Mouse (Mus musculus): ENCODE results near the gene Dnaic1. TPM values are rescaled to one million over a fixed set of nuclear protein-coding genes. Genes with fewer than 3 reads are reported as not detected.
"Not testable (repeated sequence)": the region's sequence is repeated elsewhere in the genome, so short reads cannot be mapped to it uniquely, and the experiment has no call there.

The Dnaic1 gene
- polyA plus RNA-seq, 1 experiment from 2014 or later = 3.7 TPM

DNA sequence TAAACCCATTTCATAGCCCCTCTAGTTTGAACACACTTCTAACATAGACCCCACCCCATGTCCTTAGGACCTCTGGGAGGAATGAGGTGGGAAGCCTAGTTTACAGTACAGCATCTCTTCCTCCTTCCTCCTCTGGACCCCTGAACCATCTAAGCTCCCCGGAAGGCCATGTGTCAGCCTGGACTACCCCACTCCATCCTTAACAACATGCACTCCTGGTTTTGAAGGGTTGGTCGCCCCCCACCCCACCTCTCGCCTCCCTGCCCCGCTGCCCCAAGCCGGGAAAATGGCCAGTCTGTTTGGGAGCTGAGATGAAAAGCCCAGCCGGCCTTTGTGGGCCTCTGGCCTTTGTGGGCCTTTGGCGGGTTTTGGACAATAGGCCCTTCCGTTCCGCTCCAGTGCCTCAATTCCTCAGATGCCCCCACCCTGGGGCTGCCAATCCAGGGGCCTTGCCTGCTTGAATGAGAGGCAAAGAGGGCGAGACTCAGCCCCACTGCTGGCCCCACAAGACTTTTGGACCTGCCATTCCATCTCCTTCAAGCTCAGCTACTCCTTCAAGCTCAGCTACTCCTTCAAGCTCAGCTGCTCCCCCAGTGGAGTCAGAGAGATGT, 116.4 kb downstream of the Dnaic1 start:
- not testable (repeated sequence) for H3K4me1 ChIP-seq

More for the DNA sequence above, 116.4 kb downstream of the Dnaic1 start:
- not testable (repeated sequence) for H3K9me3 ChIP-seq; H3K9ac ChIP-seq; H3K4me3 ChIP-seq (replicated peaks); ATAC-seq (ENCODE audit: insufficient read depth, low FRiP score, low read depth); H3K4me2 ChIP-seq; H3K36me3 ChIP-seq; H3K27ac ChIP-seq; H3K27me3 ChIP-seq (replicated peaks)
- WGBS = 65% methylated on average over 10 of the region's 10 CpGs

Other genes with a start within 250 kb of the Dnaic1 start
- gene Ubap1, start 220.8 kb upstream of the Dnaic1 start, polyA plus RNA-seq (2015; fragmentation: Nextera tagmentation; extraction: Ambion mirVana) = 48.9 and 49.5 TPM in 2 replicates
- gene Kif24, start 104.9 kb upstream of the Dnaic1 start, polyA plus RNA-seq (2015; fragmentation: Nextera tagmentation; extraction: Ambion mirVana) = 5.5 and 6.1 TPM in 2 replicates
- 48.0 and 55.7 TPM in 2 replicates for gene Nudt2, start 104.6 kb upstream of the Dnaic1 start, polyA plus RNA-seq (2015; fragmentation: Nextera tagmentation; extraction: Ambion mirVana)
- gene AI464131, start 66.7 kb upstream of the Dnaic1 start, polyA plus RNA-seq (2015; fragmentation: Nextera tagmentation; extraction: Ambion mirVana) = 5.7 and 6.4 TPM in 2 replicates
- gene 1110017D15Rik, start 52.4 kb upstream of the Dnaic1 start, polyA plus RNA-seq (2015; fragmentation: Nextera tagmentation; extraction: Ambion mirVana) = 0.30 and 0.55 TPM in 2 replicates
- 2.9 and 3.5 TPM in 2 replicates for gene Fam219a, start 237 bp upstream of the Dnaic1 start, polyA plus RNA-seq (2015; fragmentation: Nextera tagmentation; extraction: Ambion mirVana)
- gene Enho, start 70.5 kb downstream of the Dnaic1 start, polyA plus RNA-seq (2015; fragmentation: Nextera tagmentation; extraction: Ambion mirVana) = 18.3 and 24.0 TPM in 2 replicates
- 8.3 and 11.8 TPM in 2 replicates for gene Cntfr, start 127.3 kb downstream of the Dnaic1 start, polyA plus RNA-seq (2015; fragmentation: Nextera tagmentation; extraction: Ambion mirVana)
- 153 and 157 TPM in 2 replicates for gene Il11ra1, start 130.2 kb downstream of the Dnaic1 start, polyA plus RNA-seq (2015; fragmentation: Nextera tagmentation; extraction: Ambion mirVana)
- gene Rpp25l, start 143.8 kb downstream of the Dnaic1 start, polyA plus RNA-seq (2015; fragmentation: Nextera tagmentation; extraction: Ambion mirVana) = 59.5 and 61.1 TPM in 2 replicates
- gene Dctn3, start 153.4 kb downstream of the Dnaic1 start, polyA plus RNA-seq (2015; fragmentation: Nextera tagmentation; extraction: Ambion mirVana) = 124 and 130 TPM in 2 replicates
- not detected in 2 replicates for gene Arid3c, start 161.4 kb downstream of the Dnaic1 start, polyA plus RNA-seq (2015; fragmentation: Nextera tagmentation; extraction: Ambion mirVana)
- 39.6 and 47.9 TPM in 2 replicates for gene Galt, start 185.5 kb downstream of the Dnaic1 start, polyA plus RNA-seq (2015; fragmentation: Nextera tagmentation; extraction: Ambion mirVana)
- gene Sigmar1, start 186.4 kb downstream of the Dnaic1 start, polyA plus RNA-seq (2015; fragmentation: Nextera tagmentation; extraction: Ambion mirVana) = 81.6 and 82.2 TPM in 2 replicates
- 31.5 and 33.7 TPM in 2 replicates for gene Ccl27a, start 204.5 kb downstream of the Dnaic1 start, polyA plus RNA-seq (2015; fragmentation: Nextera tagmentation; extraction: Ambion mirVana)

All from stomach, embryonic 15.5 days (tissue).